Mouse (Mus musculus): Measurements from ENCODE around the gene Frmd7.

The Frmd7 gene

DNA sequence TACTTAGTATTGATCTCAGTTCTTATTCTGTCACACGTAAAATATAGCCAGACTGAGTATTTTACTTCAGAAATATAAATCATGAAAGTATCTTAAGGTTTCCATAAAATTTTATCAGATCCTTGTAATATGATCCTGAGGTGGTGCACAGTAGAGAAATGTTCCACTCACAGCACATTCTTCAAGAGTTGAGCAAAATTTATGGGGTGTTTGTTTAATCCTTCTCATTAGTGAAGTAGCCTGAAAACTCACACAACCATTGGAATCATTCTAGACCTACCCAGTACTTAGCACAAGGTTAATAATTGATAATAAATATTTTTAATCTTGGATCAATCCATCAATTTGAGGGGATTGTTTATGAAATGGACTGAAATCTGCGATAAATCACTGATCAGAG is 78.7 kb downstream of the Frmd7 start:
- no peak for DNase-seq

DNA sequence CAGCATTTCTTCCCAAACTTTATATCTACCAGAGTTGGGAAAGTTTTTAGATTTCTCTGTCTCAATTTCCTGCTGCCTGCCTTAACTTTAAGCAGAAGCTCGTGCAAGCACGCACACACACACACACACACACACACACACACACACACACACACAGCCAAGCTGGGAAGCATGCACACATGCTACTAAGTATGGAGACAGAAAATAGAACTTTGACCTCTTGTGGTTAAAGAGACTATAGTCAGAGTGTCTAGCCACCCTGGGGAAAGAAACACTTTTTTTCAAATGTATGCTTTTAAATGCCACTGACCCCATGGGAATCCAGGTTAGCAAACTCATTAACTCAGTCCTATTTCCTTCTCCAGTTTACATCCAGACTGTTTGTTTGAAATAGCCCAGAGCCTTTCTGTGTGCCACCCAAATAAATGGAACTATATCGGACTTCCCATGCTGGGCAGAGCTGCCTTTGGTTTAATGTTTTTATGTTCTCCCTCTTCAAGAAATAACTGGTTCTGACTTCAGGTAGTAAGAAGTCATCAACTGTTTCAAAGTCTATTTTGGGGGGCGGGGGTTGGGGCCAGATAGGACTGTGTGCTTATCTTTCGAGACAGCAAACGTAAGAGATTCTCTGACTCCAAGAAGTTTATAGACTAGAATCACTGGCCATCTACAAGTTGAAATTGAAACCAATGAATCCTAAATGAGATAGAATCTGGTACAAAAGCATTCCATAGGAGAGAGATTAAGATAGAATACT is 91.9 kb downstream of the Frmd7 start:
- no peak for DNase-seq

Measured in lung, adult 18-20 months (tissue).